Mouse (Mus musculus): Measurements from ENCODE around the gene Dnttip2.

GRCm38 (mm10) chr3:122316621-122317020, 42.4 kb downstream of the Dnttip2 start:
- TF ChIP-seq CTCF (IDR thresholded peaks at IDR 0.05; ENCODE audit: extremely low read depth, insufficient read depth, insufficient read length, insufficient replicate concordance): no peak
- no peak for TF ChIP-seq POLR2A (IDR thresholded peaks at IDR 0.05; ENCODE audit: low read depth, low read length)
